Mouse (Mus musculus) WW6 (cell line): Measurements from ENCODE around the gene Fam207a.

ENCODE experiments used
- DNase-seq: peaks from one replicate; pipeline ENCODE4 v3.0.0-alpha.2; 2013; ENCODE audit warnings: low read depth, low spot score

Gene Fam207a

DNA sequence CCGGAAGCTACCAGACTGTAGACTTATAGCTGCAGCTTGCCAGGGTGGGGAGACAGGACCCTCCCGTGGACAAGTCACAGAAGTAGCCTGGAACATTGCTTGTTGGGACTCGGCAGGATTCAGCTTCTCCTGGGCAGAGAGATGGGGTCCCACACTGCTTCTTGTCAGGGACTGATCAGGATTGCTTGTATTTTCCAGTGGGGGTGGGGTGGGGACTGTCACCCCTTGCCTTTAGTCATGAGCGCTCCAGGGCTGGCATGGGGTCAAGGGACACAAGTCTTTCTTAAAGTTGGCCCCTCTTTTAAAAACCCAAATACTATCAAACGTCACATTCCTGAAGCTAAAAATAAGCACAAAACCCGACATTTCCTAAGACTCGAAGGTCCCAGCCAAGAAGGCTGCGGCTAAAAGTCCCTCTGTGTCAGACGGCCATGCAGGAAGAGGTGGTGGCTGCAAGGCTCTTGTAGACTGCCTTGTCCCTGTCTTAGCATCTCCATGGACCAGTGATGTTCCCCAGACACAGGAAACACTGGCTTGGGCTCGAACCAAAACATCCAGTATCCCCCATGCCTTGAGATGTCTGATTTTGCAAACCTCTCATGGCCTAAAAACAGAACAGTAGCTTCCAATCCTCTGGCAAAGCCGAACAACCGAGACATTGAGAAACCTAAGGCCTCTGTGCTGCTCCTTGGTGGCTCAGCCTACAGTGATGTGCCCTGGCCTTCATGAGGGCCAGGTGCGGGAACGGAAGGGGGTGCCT is 60.2 kb downstream of the Fam207a start:
- DNase-seq: no peak

DNA sequence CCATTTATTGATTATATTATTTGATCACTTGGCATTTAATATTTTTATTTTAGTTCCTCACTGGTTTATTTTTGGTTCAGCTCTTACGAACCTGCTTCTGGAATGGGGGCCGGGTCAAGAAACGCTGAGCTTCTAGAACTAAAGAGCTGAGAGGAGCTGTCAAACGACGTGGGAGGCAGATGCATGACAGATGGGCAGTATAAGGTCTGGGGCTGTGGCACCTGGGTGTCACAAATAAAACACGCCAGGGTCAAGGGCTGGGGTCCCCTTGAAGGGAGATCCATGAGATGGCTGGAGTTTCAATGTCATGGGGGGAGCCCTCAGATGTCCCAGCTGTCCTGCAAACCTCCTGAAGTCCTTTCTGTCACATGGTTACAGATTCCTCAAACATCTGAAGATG is 60.8 kb downstream of the Fam207a start:
- no peak for DNase-seq

DNA sequence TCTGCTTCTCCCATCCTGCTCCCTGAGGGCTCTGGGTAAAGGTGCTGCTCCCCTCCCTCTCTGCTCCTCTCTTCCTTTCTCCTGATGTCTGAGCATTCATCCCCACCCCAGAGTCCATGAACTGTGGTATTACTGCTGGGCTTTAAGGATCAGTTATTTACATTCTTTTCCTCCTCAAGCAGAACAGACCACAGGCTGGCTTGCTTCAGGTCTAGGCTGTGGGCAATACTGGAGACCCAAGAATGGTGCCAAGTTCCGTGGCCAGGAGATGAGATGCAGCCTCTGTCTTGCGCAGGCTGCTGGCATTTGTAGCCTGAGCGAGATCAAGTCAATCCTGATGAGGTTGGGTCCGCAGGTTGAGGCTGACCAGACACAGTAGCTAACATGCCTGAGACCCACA is 63.8 kb downstream of the Fam207a start:
- no peak for DNase-seq

DNA sequence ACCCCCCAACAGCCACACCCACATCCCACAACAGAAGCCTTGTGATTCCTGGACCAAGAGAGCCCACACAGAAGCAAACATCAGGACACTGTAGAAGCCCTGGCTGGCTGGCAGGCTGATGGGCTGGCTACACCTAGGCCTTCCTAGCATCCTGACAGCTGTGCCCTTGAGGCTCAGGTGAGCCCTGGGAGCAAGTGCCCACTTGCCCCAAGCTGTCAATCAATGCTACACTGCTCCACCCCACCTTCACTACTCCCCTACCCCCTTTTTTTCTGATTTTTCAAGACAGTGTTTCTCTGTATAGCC is 65.5 kb downstream of the Fam207a start:
- no peak for DNase-seq

DNA sequence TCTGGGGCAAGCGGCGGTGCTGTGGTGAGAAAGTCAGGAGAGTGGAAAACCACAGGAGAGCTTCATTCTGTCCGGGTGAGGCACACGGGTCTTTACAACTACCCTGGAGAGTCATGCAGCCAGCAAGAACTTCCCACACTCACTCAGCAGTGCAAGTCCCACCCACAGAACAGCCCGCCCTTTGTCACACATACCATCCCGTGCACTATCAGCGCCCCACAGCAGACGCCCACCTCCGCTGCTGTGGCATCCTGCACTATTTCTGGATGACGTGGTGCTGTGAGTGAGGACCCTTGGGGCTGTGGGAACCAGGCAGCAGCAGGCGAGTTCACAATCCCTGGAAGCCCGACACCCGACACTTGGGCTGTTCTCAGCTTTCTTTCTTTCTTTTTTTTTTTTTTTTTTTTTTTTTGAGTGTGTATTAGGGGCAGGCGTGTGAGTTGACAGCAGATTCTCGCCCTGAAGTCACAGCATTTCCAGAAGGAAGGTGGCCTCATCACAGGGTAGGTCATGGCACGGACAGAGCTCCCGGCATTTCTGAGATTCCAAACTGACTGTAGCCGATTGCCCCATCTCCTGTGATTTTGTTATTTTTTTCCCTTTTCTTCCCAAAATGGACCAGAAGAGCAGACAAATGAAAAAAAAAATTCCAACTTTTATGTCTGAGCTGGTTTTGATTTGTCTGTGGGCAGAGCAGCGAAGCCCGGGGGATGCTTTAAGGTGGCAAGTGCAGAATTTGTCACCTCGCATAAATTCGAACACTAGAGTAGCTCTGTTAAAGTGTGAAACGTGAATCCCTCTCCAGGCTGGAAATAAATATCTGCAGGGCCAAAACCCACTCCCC is 66.0 kb downstream of the Fam207a start:
- DNase-seq: no peak

DNA sequence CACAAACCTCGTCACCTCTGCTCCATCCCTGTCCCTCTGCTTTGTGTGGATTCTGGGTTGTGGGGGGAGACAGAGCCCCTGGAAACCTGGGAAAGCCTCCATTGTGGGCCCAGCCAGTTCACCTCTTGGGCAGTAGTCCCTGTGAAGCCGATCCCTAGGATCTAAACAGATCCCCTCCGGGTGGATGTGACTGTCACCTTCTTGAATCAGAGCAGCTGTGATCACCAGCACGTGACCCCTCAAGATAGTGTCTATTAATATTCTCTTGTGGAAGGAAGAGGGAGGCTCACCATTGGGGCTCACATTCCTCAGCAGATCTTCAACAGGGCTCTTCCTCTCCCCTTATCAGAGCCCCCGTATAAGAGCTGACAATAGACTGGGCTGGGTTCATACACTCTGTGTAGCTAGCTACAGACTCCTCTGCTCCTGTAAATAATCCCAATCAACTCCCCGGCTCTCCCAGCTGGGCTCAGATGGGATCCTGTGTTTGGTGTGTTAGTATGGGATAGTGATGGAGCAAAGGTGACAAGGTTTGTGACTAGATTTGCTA is 66.8 kb downstream of the Fam207a start:
- no peak for DNase-seq

DNA sequence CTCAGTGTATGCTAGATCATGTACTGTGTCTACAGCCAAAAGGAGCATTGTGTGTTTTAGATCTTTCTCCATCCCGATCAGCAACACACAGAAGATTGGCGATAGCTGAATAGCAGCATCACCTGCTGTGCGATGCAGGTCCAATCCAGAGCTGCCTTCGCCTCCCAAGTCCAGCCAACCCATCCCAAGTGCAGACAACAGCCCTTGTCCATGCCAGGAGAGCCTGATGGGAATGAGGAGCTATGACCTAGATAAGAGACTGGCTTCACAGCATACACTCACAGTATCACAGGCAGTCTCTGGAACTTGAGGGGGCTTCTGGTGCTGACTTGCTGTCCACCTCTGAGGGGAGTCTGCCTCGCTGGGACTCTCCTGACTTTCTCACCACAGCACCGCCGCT is 67.4 kb downstream of the Fam207a start:
- no peak for DNase-seq

DNA sequence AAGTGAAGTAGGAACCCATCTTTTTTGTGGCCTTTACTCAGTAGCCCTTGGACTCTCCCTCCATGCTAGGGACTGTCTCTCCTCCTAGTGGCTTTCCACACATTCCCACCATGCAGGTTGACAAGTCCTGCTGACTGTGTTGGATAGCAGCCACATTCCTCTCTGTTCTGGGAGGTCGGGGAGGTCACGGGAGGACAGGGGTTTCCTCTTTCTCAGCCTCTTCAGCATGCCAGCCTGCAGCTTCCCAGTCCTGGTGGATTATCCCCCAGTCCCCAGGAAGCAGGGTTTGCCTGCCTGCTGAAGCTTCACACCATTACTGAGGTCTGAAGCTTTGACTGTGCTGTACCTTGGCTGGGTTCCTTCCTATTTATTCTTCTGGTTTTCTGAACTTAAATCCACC is 67.8 kb downstream of the Fam207a start:
- DNase-seq: no peak

DNA sequence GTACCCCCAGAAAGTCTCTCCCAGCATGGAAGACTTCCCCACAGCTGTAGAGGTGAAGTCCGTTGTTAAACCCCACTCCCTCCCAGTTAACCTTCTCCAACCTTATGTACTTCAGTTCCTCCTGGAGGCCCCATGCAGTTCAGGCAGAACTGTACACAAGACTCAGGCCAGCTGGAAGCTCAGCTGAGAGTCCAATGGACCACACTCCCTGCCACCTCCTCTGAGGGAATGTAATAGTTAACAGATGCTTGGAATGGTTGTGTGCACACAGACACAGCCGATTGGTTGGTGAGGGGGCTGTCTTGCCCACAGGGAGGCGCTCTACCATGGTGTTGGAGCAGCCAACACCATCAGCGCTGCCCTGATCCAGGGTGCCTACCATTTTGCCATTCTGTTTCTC is 73.3 kb downstream of the Fam207a start:
- no peak for DNase-seq

DNA sequence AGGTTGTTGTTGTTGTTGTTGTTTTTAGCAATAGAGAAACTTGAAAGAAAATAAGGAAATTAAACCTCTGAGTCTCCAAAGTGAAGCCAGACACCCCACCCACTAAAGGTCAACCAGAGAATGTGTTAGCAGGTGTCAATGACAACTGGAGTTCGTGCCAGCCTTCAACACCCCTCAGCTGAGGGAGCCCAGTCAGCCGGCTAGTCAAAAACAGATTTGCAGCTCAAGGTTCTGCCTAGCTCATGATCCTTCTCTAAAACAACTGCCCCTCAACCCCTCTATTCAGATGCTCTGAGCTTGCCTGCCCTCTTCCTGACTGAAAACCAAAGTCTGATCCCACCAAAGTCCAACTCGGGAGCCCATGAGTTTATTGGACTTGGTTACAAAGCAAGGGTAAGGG is 73.8 kb downstream of the Fam207a start:
- DNase-seq: no peak

DNA sequence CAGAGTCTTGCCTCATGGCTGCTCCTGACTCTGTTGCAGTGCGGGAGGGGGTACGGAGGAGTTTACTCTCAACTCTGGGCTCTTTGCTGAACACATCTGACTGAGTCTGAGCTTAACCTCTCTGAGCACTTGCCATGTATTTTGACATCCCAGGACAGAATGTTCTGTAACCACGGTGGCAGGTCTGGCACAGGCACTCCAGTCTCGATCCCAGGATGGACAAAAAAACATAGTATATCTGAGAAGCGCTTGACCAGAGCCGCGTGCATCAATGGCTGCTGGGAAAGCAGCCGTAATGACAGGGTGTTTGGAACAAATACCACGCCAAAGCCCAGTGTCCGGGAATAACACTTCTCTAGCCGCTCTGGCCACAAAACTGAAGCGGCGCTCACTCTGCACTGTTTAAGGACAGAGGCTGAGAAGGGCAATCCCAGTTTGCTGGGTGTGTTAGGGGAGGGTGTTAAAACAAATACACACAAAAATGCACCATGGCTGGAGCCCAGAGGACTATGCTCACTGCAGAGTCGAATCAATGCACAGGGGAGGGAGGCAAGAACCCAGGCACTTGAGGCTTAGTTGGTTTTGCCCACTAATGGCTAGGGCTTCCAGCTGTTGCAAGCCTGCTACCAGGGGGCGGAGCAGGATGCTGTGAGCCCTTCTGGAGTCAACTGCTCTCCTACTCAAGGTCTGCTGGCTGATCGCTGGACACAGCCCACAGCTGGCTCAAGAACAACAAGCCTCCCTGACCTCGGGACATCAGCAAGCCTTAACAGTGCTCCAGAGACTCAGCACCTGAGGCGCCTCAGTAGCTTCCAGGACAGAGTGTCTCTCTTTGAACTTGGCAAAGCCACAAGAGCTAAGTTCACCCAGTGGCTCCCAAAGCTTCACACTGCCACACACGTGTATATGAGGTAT is 74.5 kb downstream of the Fam207a start:
- DNase-seq: no peak

DNA sequence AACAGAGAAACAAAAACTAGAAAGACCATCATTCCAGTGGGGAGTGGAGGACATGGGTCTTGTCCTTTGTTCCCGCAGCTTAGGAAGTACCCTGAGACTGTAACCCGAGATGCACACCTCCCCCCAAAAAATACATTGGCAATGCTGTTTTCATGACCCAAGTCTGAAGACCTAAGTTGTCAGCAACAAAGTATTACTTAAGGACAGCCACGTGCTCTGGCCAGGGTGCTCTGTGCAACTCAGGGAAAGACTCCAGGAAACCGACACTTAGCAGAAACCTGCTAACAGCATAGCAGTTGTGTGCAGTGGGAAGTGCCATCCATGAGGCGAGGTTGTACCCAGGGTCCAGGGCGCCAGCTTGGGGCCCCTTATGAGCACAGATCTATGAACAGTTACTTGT is 75.3 kb downstream of the Fam207a start:
- DNase-seq: no peak

DNA sequence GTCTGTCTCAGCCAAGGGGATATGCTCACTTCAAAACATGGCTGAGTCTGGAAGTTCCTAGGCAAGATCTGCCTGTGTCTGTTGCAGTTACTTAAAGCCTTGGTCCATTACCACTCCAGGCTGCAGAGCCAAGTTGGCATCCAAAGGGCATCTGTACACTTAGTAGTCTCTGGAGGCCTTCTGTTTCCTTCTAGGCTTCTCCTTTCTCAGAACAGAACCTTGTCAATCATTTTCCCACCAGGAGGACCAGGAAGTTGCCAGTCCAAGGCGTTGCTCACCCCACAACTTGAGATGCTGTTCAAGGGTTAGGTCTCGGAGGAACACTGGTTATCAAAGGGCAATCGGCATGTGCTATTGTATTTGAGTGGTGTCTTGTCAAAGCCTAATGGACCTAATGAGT is 76.6 kb downstream of the Fam207a start:
- DNase-seq: no peak

DNA sequence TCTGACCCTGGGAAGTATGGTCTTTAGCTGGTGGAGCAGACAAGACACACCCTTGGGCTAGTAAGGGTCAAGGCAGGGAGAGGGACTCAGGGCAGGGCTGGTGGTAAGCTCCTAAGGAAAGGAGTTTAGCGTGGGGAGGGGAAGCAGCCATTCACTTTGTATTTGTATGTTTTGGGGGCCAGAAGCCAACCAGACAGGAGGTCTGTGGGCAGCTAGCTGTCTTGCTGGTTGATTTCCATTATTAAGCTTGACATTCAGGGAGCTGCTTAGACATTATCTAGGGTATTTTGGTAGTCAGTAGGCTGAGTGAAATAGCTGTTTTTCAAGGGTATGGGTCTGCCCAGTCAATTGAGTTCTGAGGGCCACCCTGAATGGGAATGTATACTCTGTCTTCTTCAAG is 77.6 kb downstream of the Fam207a start:
- DNase-seq: no peak
